Mouse (Mus musculus): Measurements from ENCODE around the gene Tmem198.

DNA sequence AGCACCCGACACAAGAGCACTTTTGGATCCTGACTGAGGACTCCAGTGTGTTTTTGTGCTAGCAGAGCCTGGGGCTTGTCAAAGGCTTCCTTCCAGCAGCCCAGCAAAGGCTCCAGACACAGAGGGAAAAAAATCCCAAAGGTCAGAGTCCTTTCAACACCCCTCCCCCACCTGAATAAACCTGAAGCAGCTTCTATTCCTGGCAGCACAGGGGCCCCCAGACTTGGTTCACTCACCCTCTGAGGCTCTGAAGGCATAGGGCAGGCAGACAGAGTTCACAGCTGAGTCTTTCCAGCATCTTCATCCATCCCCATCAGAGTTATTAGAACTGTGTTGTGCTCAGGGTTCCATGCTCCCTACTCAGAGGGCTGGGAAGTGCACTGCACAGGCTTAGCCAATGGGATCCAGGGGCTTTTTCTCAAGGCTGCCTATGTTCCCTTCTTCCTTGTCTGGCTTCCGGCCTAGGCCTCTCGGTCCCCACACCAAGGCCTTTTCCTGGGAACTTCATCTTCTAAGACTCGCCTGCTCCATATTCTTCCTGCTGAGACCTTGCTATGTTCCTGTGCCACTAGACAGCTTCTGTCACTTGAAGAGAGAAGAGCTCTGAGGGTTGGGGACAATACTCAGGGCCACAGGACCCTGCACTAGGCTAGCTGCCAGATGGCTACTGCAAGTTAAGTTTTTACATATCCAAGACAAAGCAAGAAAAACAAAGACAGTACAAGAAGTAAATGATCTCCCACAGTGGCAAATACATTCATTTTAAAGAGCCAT is 32.3 kb downstream of the Tmem198 start:
- no peak for TF ChIP-seq USF1 (IDR thresholded peaks at IDR 0.05; ENCODE audit: low read depth)
- no peak for TF ChIP-seq REST (IDR thresholded peaks at IDR 0.05; ENCODE audit: insufficient read depth, insufficient read length)
- no peak for TF ChIP-seq POLR2A (IDR thresholded peaks at IDR 0.05; ENCODE audit: insufficient read length, low read depth)
- no peak for TF ChIP-seq CEBPB (IDR thresholded peaks at IDR 0.05; ENCODE audit: insufficient read depth, poor library complexity, severe bottlenecking)
- no peak for TF ChIP-seq MAX (IDR thresholded peaks at IDR 0.05; ENCODE audit: low read depth)
- TF ChIP-seq TCF12 (IDR thresholded peaks at IDR 0.05; ENCODE audit: insufficient read depth, poor library complexity, severe bottlenecking), result no peak
- TF ChIP-seq E2F4 (IDR thresholded peaks at IDR 0.05; ENCODE audit: insufficient read depth), result no peak
